ENCODE assay signal across 8 mouse cellular contexts in the genomic region with DNA sequence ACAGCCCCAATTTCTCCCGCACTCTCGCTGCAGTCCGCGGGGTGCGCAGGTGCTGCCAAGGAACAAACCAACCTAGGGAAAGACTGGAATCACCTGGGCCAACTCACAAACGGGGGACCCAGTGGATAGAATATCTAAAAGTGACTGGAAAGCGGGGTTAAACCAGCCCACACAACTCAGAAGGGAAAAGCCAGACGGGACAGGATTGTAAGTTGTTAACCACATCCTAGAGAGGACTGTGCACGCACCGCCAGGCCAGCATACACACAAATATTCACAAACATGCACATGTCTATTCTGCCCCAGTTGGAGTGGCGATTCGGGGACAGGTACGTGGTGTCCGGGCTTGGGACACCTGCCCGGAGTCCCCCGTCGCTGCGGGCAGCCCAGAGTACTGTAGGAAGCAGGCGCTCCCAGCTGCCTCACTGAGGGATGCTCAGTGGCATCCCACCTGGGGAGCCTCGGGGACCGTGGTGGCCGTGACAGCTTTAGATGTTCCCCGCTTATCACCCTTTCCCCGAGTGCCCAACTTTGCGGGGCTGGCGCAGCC. TPM values are rescaled to one million over a fixed set of nuclear protein-coding genes. Genes with fewer than 3 reads are reported as not detected.
A peak's percentile ranks its signal among the peaks of the same experiment; 100 is the strongest.
DNase-seq lines count a peak whose midpoint lies in the region; ATAC-seq and TF ChIP-seq lines count a peak whose summit lies in the region.

No protein-coding gene starts in this region.

- ATAC-seq in hindbrain, postnatal 0 days, result peak; percentile 17; the same call in 1 of the 2 replicates
- peak; percentile 59 for ATAC-seq in midbrain, embryonic 13.5 days

- H3K27me3 ChIP-seq in kidney, adult 2 months (replicated peaks; ENCODE audit: control insufficient read depth, insufficient read depth, low read length), result no peaks in the 10 kb centered on the region
- H3K27me3 ChIP-seq in hindbrain, postnatal 0 days (ENCODE audit: insufficient read depth, low read length), result no peaks in the 10 kb centered on the region
- peaks cover 35% of the 10 kb centered on the region for H3K27me3 ChIP-seq in midbrain, embryonic 13.5 days

- no peak overlapping the region for H3K27ac ChIP-seq in kidney, adult 2 months (ENCODE audit: insufficient read depth, low read depth, low read length)
- no peak overlapping the region for H3K27ac ChIP-seq in ES-E14 (ENCODE audit: insufficient read depth, low read depth, low read length, poor library complexity, severe bottlenecking)
- no peak overlapping the region for H3K27ac ChIP-seq in hindbrain, postnatal 0 days
- H3K27ac ChIP-seq in midbrain, embryonic 13.5 days, result no peak overlapping the region

- no peak for TF ChIP-seq CTCF in kidney, adult 2 months (conservative IDR thresholded peaks at IDR 0.05; ENCODE audit: insufficient read depth, insufficient read length, low read depth, low read length)
- no peak for TF ChIP-seq CTCF in hindbrain, postnatal 0 days (IDR thresholded peaks at IDR 0.05; ENCODE audit: low read depth)

- DNase-seq in kidney, adult 2 months, result no peak
- no peak for DNase-seq in kidney, adult 9 months
- DNase-seq in ES-E14 (ENCODE audit: low read depth, low spot score), result no peak
- DNase-seq in cerebellum, postnatal 25 days, result peak; percentile 84 to 85
- DNase-seq in hindbrain, postnatal 0 days (ENCODE audit: low spot score), result no peak
- DNase-seq in layer of hippocampus, adult 9-10 months (ENCODE audit: low spot score), result no peak
- no peak for DNase-seq in retina, embryonic 14.5 days (ENCODE audit: low spot score)

- H3K4me2 ChIP-seq in hindbrain, postnatal 0 days (ENCODE audit: low read depth, low read length), result peak overlapping the region; percentile 78
- H3K4me2 ChIP-seq in midbrain, embryonic 13.5 days (replicated peaks), result peak overlapping the region; percentile 96

- no peak for TF ChIP-seq POLR2A in kidney, adult 2 months (IDR thresholded peaks at IDR 0.05; ENCODE audit: low read depth, low read length)

- H3K4me1 ChIP-seq in kidney, adult 2 months (ENCODE audit: control insufficient read depth, insufficient read depth, low read length), result peaks cover 5% of the 10 kb centered on the region; the same call in 1 of the 2 replicates
- H3K4me1 ChIP-seq in ES-E14 (ENCODE audit: control insufficient read depth in 2 of 2, insufficient read depth in 2 of 2, low read length in 2 of 2, poor library complexity in 1 of 2), result peaks cover 2 to 3% of the 10 kb centered on the region in 2 experiments; a peak in 1 of 4 replicates
- no peaks in the 10 kb centered on the region for H3K4me1 ChIP-seq in hindbrain, postnatal 0 days (ENCODE audit: insufficient read depth, low read length)
- peaks cover 13% of the 10 kb centered on the region for H3K4me1 ChIP-seq in midbrain, embryonic 13.5 days (replicated peaks)

- H3K9ac ChIP-seq in ES-E14 (ENCODE audit: insufficient read depth, low read depth, low read length, poor library complexity, severe bottlenecking), result peak overlapping the region; percentile 69
- peak overlapping the region; percentile 75 for H3K9ac ChIP-seq in hindbrain, postnatal 0 days (replicated peaks; ENCODE audit: low read length)
- peak overlapping the region; percentile 81 for H3K9ac ChIP-seq in midbrain, embryonic 13.5 days (replicated peaks)

- H3K36me3 ChIP-seq in kidney, adult 2 months (ENCODE audit: control insufficient read depth, insufficient read depth, low read length), result no peaks in the 10 kb centered on the region
- H3K36me3 ChIP-seq in ES-E14 (ENCODE audit: control insufficient read depth, insufficient read depth, low read length, poor library complexity, severe bottlenecking), result no peaks in the 10 kb centered on the region
- no peaks in the 10 kb centered on the region for H3K36me3 ChIP-seq in hindbrain, postnatal 0 days (ENCODE audit: insufficient read depth, low read length)
- H3K36me3 ChIP-seq in midbrain, embryonic 13.5 days, result no peaks in the 10 kb centered on the region

- H3K9me3 ChIP-seq in ES-E14 (ENCODE audit: control insufficient read depth, insufficient read depth, low read depth, low read length), result no peaks in the 10 kb centered on the region
- no peaks in the 10 kb centered on the region for H3K9me3 ChIP-seq in hindbrain, postnatal 0 days (ENCODE audit: low read length)
- H3K9me3 ChIP-seq in midbrain, embryonic 13.5 days, result peaks cover 5% of the 10 kb centered on the region; the same call in 1 of the 2 replicates

- peak overlapping the region; percentile 79 for H3K4me3 ChIP-seq in kidney, adult 2 months (ENCODE audit: insufficient read depth, low read depth, low read length)
- H3K4me3 ChIP-seq in ES-E14 (ENCODE audit: insufficient read depth in 1 of 2, low read depth in 1 of 2, low read length in 2 of 2, poor library complexity in 1 of 2, severe bottlenecking in 1 of 2), result peak overlapping the region; percentile 80 to 92
- H3K4me3 ChIP-seq in hindbrain, postnatal 0 days (ENCODE audit: low read length), result peak overlapping the region; percentile 87
- H3K4me3 ChIP-seq in midbrain, embryonic 13.5 days (replicated peaks), result peak overlapping the region; percentile 80

- WGBS in kidney, adult 2 months, result 4% methylated on average over 26 of the region's 26 CpGs
- 0% methylated on average over 26 of the region's 26 CpGs for WGBS in hindbrain, postnatal 0 days
- under 1% methylated on average over 26 of the region's 26 CpGs for WGBS in midbrain, embryonic 13.5 days

- in situ Hi-C loops in ES-E14 (cut with MboI; ENCODE audit: low sequenced_read_pairs in 2 of 2, unreplicated experiment in 2 of 2), result no loop called here

TF ChIP-seq in ES-E14, 5 proteins besides CTCF, POLR2A, EP300 and RAD21:
- TF ChIP-seq HCFC1 (IDR thresholded peaks at IDR 0.05; ENCODE audit: borderline replicate concordance, insufficient read depth, low read length) (no peak), MAFK (IDR thresholded peaks at IDR 0.05; ENCODE audit: insufficient read depth, low read depth, low read length) (no peak), ZNF384 (IDR thresholded peaks at IDR 0.05; ENCODE audit: low read depth, low read length) (no peak), ZC3H11A (IDR thresholded peaks at IDR 0.05; ENCODE audit: borderline replicate concordance, low read depth, low read length) (no peak), CHD2 (IDR thresholded peaks at IDR 0.05; ENCODE audit: low read depth, low read length) (no peak)

RNA-seq across cellular contexts. Expression of a gene that starts 1.0 kb away (rescaled TPM):
- polyA plus RNA-seq in kidney, adult 2 months (2012; rRNA removed), result 1.5 and 1.6 TPM in 2 replicates
- total RNA-seq in ES-E14 (2012; rRNA removed), result 2.9 and 4.9 TPM in 2 replicates
- total RNA-seq in hindbrain, postnatal 0 days (2014; rRNA removed), result 12.1 and 14.8 TPM in 2 replicates
- 7.7 and 8.0 TPM in 2 replicates for polyA plus RNA-seq in hindbrain, postnatal 0 days (2015; fragmentation: Nextera tagmentation; extraction: Ambion mirVana)
- polyA plus RNA-seq in midbrain, embryonic 13.5 days (2015; fragmentation: Nextera tagmentation; extraction: Ambion mirVana), result 2.6 and 2.7 TPM in 2 replicates

Comparison
In these comparisons a context has a peak if more than half of its experiments do, and no peak if none do; other contexts are left out.
1. DNase-seq: peak in cerebellum, postnatal 25 days (2 of 2); none in kidney, adult 2 months (single experiment), kidney, adult 9 months (single experiment), ES-E14 (single experiment), hindbrain, postnatal 0 days (single experiment), layer of hippocampus, adult 9-10 months (single experiment) and retina, embryonic 14.5 days (single experiment).
2. Peak in every context shown above with its lines, with median percentiles within 50 percentile points of each other: H3K4me3 ChIP-seq and H3K9ac ChIP-seq.